Mouse (Mus musculus) T-cell, adult 2 months (primary cell): ENCODE measurements around the gene Clmp.
"Not testable (repeated sequence)": the region's sequence is repeated elsewhere in the genome, so short reads cannot be mapped to it uniquely, and the experiment has no call there.

Experiments used
- DNase-seq: peaks from one replicate; pipeline ENCODE4 v3.0.0; 2022; ENCODE audit warnings: low spot score

The Clmp gene

GRCm38 (mm10) chr9:40780111-40780510 lies 94.3 kb downstream of the Clmp start:
- no peak for DNase-seq

GRCm38 (mm10) chr9:40780892-40781725 lies 95.3 kb downstream of the Clmp start:
- no peak for DNase-seq

GRCm38 (mm10) chr9:40781726-40782581 lies 96.2 kb downstream of the Clmp start:
- peak; percentile 64 for DNase-seq

GRCm38 (mm10) chr9:40783641-40784373 lies 98.0 kb downstream of the Clmp start:
- DNase-seq, result peak; percentile 83

GRCm38 (mm10) chr9:40784374-40784967 lies 98.7 kb downstream of the Clmp start:
- DNase-seq, result no peak

GRCm38 (mm10) chr9:40785452-40785851 lies 99.7 kb downstream of the Clmp start:
- no peak for DNase-seq

- not testable (repeated sequence) for DNase-seq
These were observed 101.1 kb downstream of the Clmp start for GRCm38 (mm10) chr9:40786820-40787219.

- DNase-seq, result no peak
These were observed 106.3 kb downstream of the Clmp start for GRCm38 (mm10) chr9:40791864-40792633.

GRCm38 (mm10) chr9:40793581-40793980 lies 107.8 kb downstream of the Clmp start:
- DNase-seq, result no peak

GRCm38 (mm10) chr9:40794251-40794650 lies 108.5 kb downstream of the Clmp start:
- no peak for DNase-seq

GRCm38 (mm10) chr9:40794926-40795325 lies 109.2 kb downstream of the Clmp start:
- DNase-seq, result no peak

- no peak for DNase-seq
These were observed 109.8 kb downstream of the Clmp start for GRCm38 (mm10) chr9:40795562-40795961.

GRCm38 (mm10) chr9:40796054-40796453 lies 110.3 kb downstream of the Clmp start:
- DNase-seq, result no peak

- DNase-seq, result no peak
These were observed 112.6 kb downstream of the Clmp start for GRCm38 (mm10) chr9:40798247-40798960.

GRCm38 (mm10) chr9:40799112-40799511 lies 113.3 kb downstream of the Clmp start:
- no peak for DNase-seq

GRCm38 (mm10) chr9:40799837-40800501 lies 114.2 kb downstream of the Clmp start:
- peak; percentile 52 for DNase-seq

GRCm38 (mm10) chr9:40800675-40801612 lies 115.2 kb downstream of the Clmp start, which contains the start of gene Hspa8:
Gene Hspa8, plus strand, starts transcription at chr9:40800984.
- peak; percentile 100 for DNase-seq
